11 mouse cellular contexts compared by ENCODE assay signal in genomic region chr6:119709552-119709951, GRCm38 (mm10).
DNase-seq lines count a peak whose midpoint lies in the region; ATAC-seq and TF ChIP-seq lines count a peak whose summit lies in the region.
"Had no signal": no experiment of that assay in that cellular context is flagged by ENCODE, and none has a peak within 500 bp of the region (broad histone marks: within the 10 kb centered on the region; RNA-seq: fewer than 3 reads in every experiment).

No protein-coding gene starts in this region.

- no peaks in the 10 kb centered on the region for H3K36me3 ChIP-seq in stomach, postnatal 0 days (ENCODE audit: control insufficient read depth, insufficient read depth, low read length)
- H3K36me3 ChIP-seq in neural tube, embryonic 15.5 days, result peaks cover 15% of the 10 kb centered on the region; the same call in 1 of the 2 replicates

- intact Hi-C loops in gastrocnemius, adult 2 months (cut with DNase I), result loop anchor here (5.0 kb wide), 1 partner anchor 217 kb away; no protein-coding TSS in a partner anchor

- H3K27me3 ChIP-seq in stomach, postnatal 0 days (ENCODE audit: control insufficient read depth, insufficient read depth, low read length), result no peaks in the 10 kb centered on the region
- H3K27me3 ChIP-seq in neural tube, embryonic 15.5 days (replicated peaks), result no peaks in the 10 kb centered on the region
- H3K27me3 ChIP-seq: megakaryocyte, embryonic 14.5 days had no signal

- no peak overlapping the region for H3K27ac ChIP-seq in gastrocnemius, adult 2 months
- H3K27ac ChIP-seq in stomach, postnatal 0 days (replicated peaks), result no peak overlapping the region
- H3K27ac ChIP-seq in neural tube, embryonic 15.5 days (replicated peaks), result no peak overlapping the region

- H3K4me1 ChIP-seq in lung, adult 2 months (ENCODE audit: control insufficient read depth, insufficient read depth, low read length), result no peaks in the 10 kb centered on the region; the same call in 1 of the 2 replicates
- no peaks in the 10 kb centered on the region for H3K4me1 ChIP-seq in stomach, postnatal 0 days (replicated peaks; ENCODE audit: control insufficient read depth, insufficient read depth)
- no peaks in the 10 kb centered on the region for H3K4me1 ChIP-seq in neural tube, embryonic 15.5 days

- peak; percentile 51 for TF ChIP-seq CTCF in gastrocnemius, adult 2 months (IDR thresholded peaks at IDR 0.05)
- TF ChIP-seq CTCF in lung, adult 2 months (IDR thresholded peaks at IDR 0.05; ENCODE audit: insufficient read depth, low read length), result peak; percentile 29; the same call in 1 of the 2 replicates
- TF ChIP-seq CTCF in stomach, postnatal 0 days (IDR thresholded peaks at IDR 0.05; ENCODE audit: low read depth), result peak; percentile 69

- no peak for ATAC-seq in stomach, postnatal 0 days (ENCODE audit: low FRiP score, low TSS enrichment)
- no peak for ATAC-seq in neural tube, embryonic 15.5 days (ENCODE audit: low FRiP score)

- H3K4me2 ChIP-seq in stomach, postnatal 0 days (replicated peaks; ENCODE audit: low read depth), result no peak overlapping the region
- H3K4me2 ChIP-seq in neural tube, embryonic 15.5 days, result no peak overlapping the region

- TF ChIP-seq EP300 in stomach, postnatal 0 days (optimal IDR thresholded peaks at IDR 0.05), result no peak

- H3K9me3 ChIP-seq in stomach, postnatal 0 days (ENCODE audit: control insufficient read depth, low read length), result no peaks in the 10 kb centered on the region
- no peaks in the 10 kb centered on the region for H3K9me3 ChIP-seq in neural tube, embryonic 15.5 days (replicated peaks)
- H3K9me3 ChIP-seq: megakaryocyte, embryonic 14.5 days had no signal

- no peak for DNase-seq in gastrocnemius, adult 2 months
- no peak for DNase-seq in gastrocnemius, adult 18-20 months (ENCODE audit: low spot score)
- DNase-seq in lung, adult 2 months, result no peak
- no peak for DNase-seq in lung, postnatal 4 days
- DNase-seq in embryo, embryonic 10.5 days (ENCODE audit: low spot score), result peak; percentile 18
- DNase-seq in stomach, postnatal 0 days (ENCODE audit: low spot score), result no peak
- no peak for DNase-seq in frontal cortex, postnatal 25 days (ENCODE audit: low spot score in 2 of 2)
- DNase-seq: gastrocnemius, postnatal 36 days; right cerebral cortex, postnatal 25 days had no signal

- no peak for TF ChIP-seq POLR2A in lung, adult 2 months (IDR thresholded peaks at IDR 0.05; ENCODE audit: borderline replicate concordance, extremely low read depth, low read depth, low read length)

- H3K9ac ChIP-seq in stomach, postnatal 0 days (ENCODE audit: low read length), result no peak overlapping the region
- no peak overlapping the region for H3K9ac ChIP-seq in neural tube, embryonic 15.5 days (replicated peaks)

- H3K4me3 ChIP-seq in gastrocnemius, adult 2 months, result no peak overlapping the region
- no peak overlapping the region for H3K4me3 ChIP-seq in lung, adult 2 months (replicated peaks; ENCODE audit: extremely low read depth, low read depth, low read length)
- no peak overlapping the region for H3K4me3 ChIP-seq in stomach, postnatal 0 days (ENCODE audit: low read depth, low read length)
- H3K4me3 ChIP-seq in neural tube, embryonic 15.5 days (replicated peaks), result no peak overlapping the region
- H3K4me3 ChIP-seq: megakaryocyte, embryonic 14.5 days had no signal
